Mouse (Mus musculus) heart, postnatal 0 days (tissue): ENCODE data around the gene Cdk10. TPM values are rescaled to one million over a fixed set of nuclear protein-coding genes. Genes with fewer than 3 reads are reported as not detected.

Source experiments
- ATAC-seq: fragments of 200-750 bp; cut with Nextera tagmentation; 2 replicates; pipeline ENCODE4 v1.8.0; 2017; ENCODE audit warnings: low read depth, moderate number of reproducible peaks, moderate library complexity; ENCODE audit not compliant: insufficient read depth
- DNase-seq: peaks from one replicate; pipeline ENCODE4 v3.0.0-alpha.2; 2016; ENCODE audit warnings: low spot score
- H3K27ac ChIP-seq: fragments of 300-500 bp; sonication (generic); 2 replicates; pipeline ENCODE4 v1.5.1; 2014; ENCODE audit warnings: low read depth, mild to moderate bottlenecking
- H3K27me3 ChIP-seq: fragments of 300-500 bp; sonication (generic); 2 replicates; pipeline ENCODE4 v1.6.1; 2014; ENCODE audit warnings: low read length, mixed read lengths; ENCODE audit not compliant: control insufficient read depth, insufficient read depth
- H3K36me3 ChIP-seq: fragments of 300-500 bp; sonication (generic); replicated peaks from 2 replicates; pipeline ENCODE4 v1.6.1; 2014; ENCODE audit warnings: low read length, mixed read lengths; ENCODE audit not compliant: control insufficient read depth, insufficient read depth
- H3K4me1 ChIP-seq: fragments of 300-500 bp; sonication (generic); 2 replicates; pipeline ENCODE4 v1.6.1; 2014; ENCODE audit warnings: antibody characterized with exemption; ENCODE audit not compliant: control insufficient read depth, insufficient read depth
- H3K4me2 ChIP-seq: fragments of 300-500 bp; sonication (generic); 2 replicates; pipeline ENCODE4 v1.6.1; 2014; ENCODE audit warnings: low read depth, mild to moderate bottlenecking, low read length, moderate library complexity
- H3K4me3 ChIP-seq: fragments of 300-500 bp; sonication (generic); 2 replicates; pipeline ENCODE4 v1.5.1; 2014; ENCODE audit warnings: low read depth, low read length
- H3K9ac ChIP-seq: fragments of 300-500 bp; sonication (generic); replicated peaks from 2 replicates; pipeline ENCODE4 v1.6.1; 2014; ENCODE audit warnings: low read depth, low read length, mixed read lengths
- H3K9me3 ChIP-seq: fragments of 300-500 bp; sonication (generic); replicated peaks from 2 replicates; pipeline ENCODE4 v1.6.1; 2016; ENCODE audit warnings: low read length; ENCODE audit not compliant: control insufficient read depth
- CTCF ChIP-seq: IDR thresholded peaks from 2 replicates; pipeline ENCODE4 v1.5.1; 2016; ENCODE audit warnings: antibody characterized with exemption, control low read depth, low read depth
- EP300 ChIP-seq: IDR thresholded peaks from 2 replicates; pipeline ENCODE4 v1.6.1; 2016; ENCODE audit warnings: antibody characterized with exemption, low read depth
- WGBS: fragments of 180-500 bp; shearing (Covaris S2); extraction: QIAGEN DNeasy Blood & Tissue Kit; methylation state at CpG from one replicate; pipeline ENCODE4 v1.1.7; 2014; 5-methylcytosine and 5-hydroxymethylcytosine counted together
- polyA plus RNA-seq: library from polyadenylated mRNA; unstranded; fragments of >200 nt; fragmentation: Nextera tagmentation; extraction: Ambion mirVana; gene quantifications from 2 replicates; pipeline ENCODE4 v1.2.1, GENCODE M21; 2015
- total RNA-seq: library from RNA; depleted of rRNA; stranded (reverse); fragments of >200 nt; gene quantifications from 2 replicates; pipeline ENCODE4 v1.2.3, GENCODE M21; 2014; ENCODE audit warnings: low replicate concordance

Gene Cdk10
- total and polyA plus RNA-seq, 2 experiments from 2014 or later, result 14.8 to 26.5 TPM

DNA sequence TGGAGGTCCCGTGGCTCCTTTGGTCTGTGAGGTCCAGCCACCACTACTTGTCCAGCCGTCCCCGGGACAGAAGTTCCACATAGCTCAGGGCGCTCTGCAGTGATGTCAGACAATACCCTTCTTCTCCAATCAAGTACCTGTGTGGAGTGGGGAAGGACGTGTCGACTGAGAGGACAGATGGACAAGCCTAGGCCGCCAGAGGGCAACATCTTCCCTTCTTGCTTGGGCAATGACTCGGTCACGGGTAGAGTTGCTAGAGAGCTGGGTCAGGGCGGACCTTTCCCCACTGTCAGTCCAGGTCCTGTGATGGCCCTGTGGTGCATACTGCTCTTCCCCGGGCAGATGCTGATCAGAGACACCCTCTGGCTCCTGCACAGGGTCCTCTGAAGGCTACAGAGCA lies 18.4 kb downstream of the Cdk10 start:
- no peak for TF ChIP-seq EP300
- TF ChIP-seq CTCF, result peak; percentile 5; the same call in 1 of the 2 replicates
- Histone ChIP-seq H3K9ac (no peak overlapping the region), H3K9me3 (no peaks in the 10 kb centered on the region), H3K36me3 (peaks cover 58% of the 10 kb centered on the region), H3K27ac (no peak overlapping the region), H3K4me2 (no peak overlapping the region), H3K4me3 (no peak overlapping the region), H3K27me3 (no peaks in the 10 kb centered on the region), H3K4me1 (no peaks in the 10 kb centered on the region)
- DNase-seq (no peak), ATAC-seq (no peak)
- 68% methylated on average over 11 of the region's 11 CpGs for WGBS

DNA sequence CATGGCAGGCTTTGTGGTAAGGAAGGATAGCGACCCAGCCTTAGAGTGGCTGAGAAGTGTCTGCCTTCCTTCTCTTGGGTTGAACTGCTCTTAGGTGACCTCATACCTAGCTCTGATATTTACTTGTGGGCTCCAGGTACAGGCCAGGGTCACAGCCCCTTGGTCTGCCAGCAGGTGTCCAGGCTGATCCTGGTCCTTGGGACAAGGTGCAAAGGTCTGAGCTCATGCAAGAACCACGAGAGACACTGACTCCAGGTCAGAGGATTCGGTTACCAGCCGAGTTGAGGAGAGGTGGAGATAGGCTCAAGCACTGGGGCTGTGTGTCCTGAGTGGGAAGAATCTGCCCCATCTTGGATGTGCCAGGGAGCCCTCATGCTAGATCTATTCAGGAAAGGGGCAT lies 19.7 kb downstream of the Cdk10 start:
- no peak overlapping the region for H3K9ac ChIP-seq
- H3K4me1 ChIP-seq, result no peaks in the 10 kb centered on the region
- WGBS, result 86% methylated on average over 4 of the region's 4 CpGs
- no peaks in the 10 kb centered on the region for H3K27me3 ChIP-seq
- H3K9me3 ChIP-seq, result no peaks in the 10 kb centered on the region
- no peak overlapping the region for H3K4me2 ChIP-seq
- TF ChIP-seq CTCF (no peak), EP300 (no peak)
- H3K4me3 ChIP-seq, result no peak overlapping the region
- H3K36me3 ChIP-seq, result peaks cover 71% of the 10 kb centered on the region
- H3K27ac ChIP-seq, result no peak overlapping the region
- ATAC-seq (no peak), DNase-seq (no peak)

DNA sequence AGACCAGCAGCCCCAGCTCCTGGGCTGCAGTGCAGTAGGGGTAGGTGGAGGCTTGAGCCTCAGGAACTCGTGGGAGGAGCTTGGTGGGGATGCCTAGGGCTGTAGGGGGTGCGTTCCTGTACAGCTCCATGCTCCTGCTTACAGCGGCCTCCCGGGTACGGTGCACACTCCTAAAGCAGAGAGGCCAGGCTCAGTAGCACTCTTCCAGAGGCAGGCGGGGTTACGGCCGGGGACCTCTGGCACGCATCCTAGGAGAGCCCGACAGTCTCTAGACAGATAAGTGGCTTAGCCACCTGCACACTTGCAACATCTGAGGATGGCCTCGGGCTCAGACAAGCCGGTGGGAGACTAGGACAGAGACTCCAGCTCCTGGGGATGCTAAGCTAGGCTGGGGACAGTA lies 20.9 kb downstream of the Cdk10 start:
- ATAC-seq, result no peak
- TF ChIP-seq EP300 (no peak), CTCF (no peak)
- WGBS, result 72% methylated on average over 12 of the region's 12 CpGs

DNA sequence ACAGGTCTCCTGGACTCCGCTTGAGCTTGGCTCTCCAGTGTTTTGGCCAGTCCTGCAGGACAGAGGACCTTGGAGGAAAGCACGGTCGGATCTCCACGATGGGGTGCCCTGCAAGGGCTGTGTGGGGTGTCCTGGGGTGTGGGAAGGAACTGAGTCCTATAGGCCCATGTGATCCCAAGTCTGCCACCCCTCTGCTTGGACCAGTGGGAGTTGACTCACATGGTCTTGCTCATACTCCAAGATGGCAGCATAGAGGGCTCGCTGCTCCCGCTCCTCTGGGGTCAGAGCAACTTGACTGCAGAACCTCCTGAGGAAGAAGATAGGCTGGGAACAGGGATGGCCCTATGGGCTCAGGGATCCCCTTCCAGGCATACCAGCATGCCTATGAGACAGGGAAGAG lies 23.1 kb downstream of the Cdk10 start:
- Histone ChIP-seq H3K36me3 (peaks cover 89% of the 10 kb centered on the region), H3K27ac (no peak overlapping the region), H3K4me3 (no peak overlapping the region), H3K27me3 (no peaks in the 10 kb centered on the region), H3K4me1 (no peaks in the 10 kb centered on the region), H3K9me3 (no peaks in the 10 kb centered on the region), H3K9ac (no peak overlapping the region), H3K4me2 (no peak overlapping the region)
- no peak for ATAC-seq
- WGBS, result 91% methylated on average over 6 of the region's 6 CpGs
- TF ChIP-seq EP300, result no peak
- no peak for TF ChIP-seq CTCF
- DNase-seq, result no peak

More for the DNA sequence above, 20.9 kb downstream of the Cdk10 start:
- no peaks in the 10 kb centered on the region for H3K27me3 ChIP-seq
- no peak overlapping the region for H3K9ac ChIP-seq
- no peak overlapping the region for H3K4me3 ChIP-seq
- H3K4me2 ChIP-seq, result no peak overlapping the region
- peaks cover 83% of the 10 kb centered on the region for H3K36me3 ChIP-seq
- no peak overlapping the region for H3K27ac ChIP-seq
- no peaks in the 10 kb centered on the region for H3K9me3 ChIP-seq
- no peaks in the 10 kb centered on the region for H3K4me1 ChIP-seq
- no peak for DNase-seq

DNA sequence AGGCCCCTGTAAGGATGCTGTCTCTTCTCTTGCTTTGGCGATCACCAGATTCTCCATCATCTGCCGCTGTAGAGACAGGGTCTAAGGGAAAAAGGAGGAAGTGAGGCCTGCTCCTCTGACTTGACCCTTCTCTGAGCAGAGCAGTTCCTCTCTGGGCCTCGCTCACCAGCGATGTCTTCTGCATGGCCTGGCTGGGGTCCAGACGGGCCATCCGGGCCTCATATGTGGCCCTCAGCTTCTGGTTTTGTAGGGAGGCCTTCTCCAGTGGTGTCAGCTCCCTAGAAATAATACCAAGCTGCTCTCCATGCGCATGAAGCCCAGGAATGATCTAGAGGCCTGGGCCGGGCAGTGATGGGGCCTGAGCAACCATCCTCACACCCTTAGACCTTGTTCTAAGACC lies 24.0 kb downstream of the Cdk10 start:
- no peak for TF ChIP-seq CTCF
- no peak for TF ChIP-seq EP300
- Histone ChIP-seq H3K27ac (no peak overlapping the region), H3K9ac (no peak overlapping the region), H3K4me1 (peaks cover 3% of the 10 kb centered on the region; the same call in 1 of the 2 replicates), H3K36me3 (peaks cover 81% of the 10 kb centered on the region), H3K9me3 (no peaks in the 10 kb centered on the region), H3K27me3 (no peaks in the 10 kb centered on the region), H3K4me2 (no peak overlapping the region), H3K4me3 (no peak overlapping the region)
- WGBS, result 86% methylated on average over 8 of the region's 8 CpGs
- no peak for DNase-seq
- no peak for ATAC-seq

DNA sequence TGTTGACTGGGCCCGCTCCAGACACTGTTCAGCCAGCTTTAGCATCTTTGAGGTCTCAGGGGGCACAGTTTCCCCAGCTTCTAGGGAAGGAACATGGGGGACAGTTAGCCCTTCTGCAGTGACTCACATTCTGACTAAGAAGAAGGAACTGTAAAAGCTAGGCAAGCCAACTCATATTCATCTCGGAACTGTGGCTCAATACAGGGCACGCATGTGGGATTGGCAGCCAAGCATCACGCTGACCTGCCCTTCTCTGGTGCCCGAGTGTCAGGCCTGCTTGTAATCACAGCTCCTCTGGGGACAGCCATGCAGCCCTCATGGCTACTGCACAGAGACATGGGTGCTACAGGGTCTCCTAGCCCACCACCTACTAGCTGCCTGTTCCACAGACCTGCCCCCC lies 26.3 kb downstream of the Cdk10 start:
- ATAC-seq (no peak), DNase-seq (no peak)
- H3K4me3 ChIP-seq, result no peak overlapping the region
- no peak for TF ChIP-seq CTCF
- TF ChIP-seq EP300, result no peak
- WGBS, result 90% methylated on average over 5 of the region's 5 CpGs
- H3K27ac ChIP-seq, result no peak overlapping the region
- H3K4me1 ChIP-seq, result peaks cover 13% of the 10 kb centered on the region
- H3K27me3 ChIP-seq, result no peaks in the 10 kb centered on the region
- no peak overlapping the region for H3K4me2 ChIP-seq
- H3K9ac ChIP-seq, result no peak overlapping the region
- H3K9me3 ChIP-seq, result no peaks in the 10 kb centered on the region
- H3K36me3 ChIP-seq, result peaks cover 59% of the 10 kb centered on the region
